Mouse (Mus musculus): Measurements from ENCODE around the gene Erf.

DNA sequence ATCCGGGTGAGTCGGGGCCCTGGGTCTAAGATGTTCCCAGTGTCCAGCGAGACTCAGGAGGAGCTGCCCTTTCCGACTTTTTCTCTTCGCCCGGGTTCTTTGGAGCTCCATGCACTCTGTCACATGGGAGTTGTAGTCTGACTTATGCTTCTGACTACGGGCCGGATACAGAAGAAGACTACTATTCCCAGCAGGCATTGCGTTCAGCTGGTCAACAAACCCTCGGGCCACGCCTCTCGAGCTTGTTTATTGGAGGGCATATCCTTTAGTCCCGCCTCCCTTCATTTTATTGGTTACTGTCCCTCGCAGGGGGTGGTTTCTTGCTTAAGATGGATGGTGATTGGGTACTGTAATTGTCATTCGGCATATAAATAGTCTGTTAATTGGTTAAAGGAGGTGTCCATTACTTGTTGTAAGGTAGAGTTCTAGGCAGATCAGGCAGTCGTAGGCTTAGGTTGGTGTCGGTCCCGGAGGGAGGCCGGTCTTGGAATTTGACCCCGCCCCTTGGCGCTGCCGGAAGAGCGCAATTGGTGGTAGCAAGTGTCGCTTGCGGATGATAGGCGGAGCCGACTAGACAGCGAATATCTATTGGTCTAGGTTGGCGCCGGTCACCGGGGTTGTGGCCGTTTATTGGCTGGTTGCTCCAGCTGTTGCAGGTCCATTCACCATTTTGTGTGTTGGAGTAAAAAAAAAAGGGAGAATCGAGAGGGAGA is 17.3 kb upstream of the Erf start:
- TF ChIP-seq POLR2A (IDR thresholded peaks at IDR 0.05; ENCODE audit: borderline replicate concordance, extremely low read depth, low read depth, low read length) (no peak; the same call in 1 of the 2 replicates), CTCF (IDR thresholded peaks at IDR 0.05; ENCODE audit: insufficient read depth, low read length) (no peak)

Data from lung, adult 2 months (tissue).